Mouse (Mus musculus): ENCODE data around the gene Stra8.

Gene Stra8

GRCm38 (mm10) chr6:34919956-34920355 lies at the start of gene Stra8:
TSS of gene Stra8 (plus strand) at chr6:34920163.
- no peak for DNase-seq (ENCODE audit: low read depth)

DNA sequence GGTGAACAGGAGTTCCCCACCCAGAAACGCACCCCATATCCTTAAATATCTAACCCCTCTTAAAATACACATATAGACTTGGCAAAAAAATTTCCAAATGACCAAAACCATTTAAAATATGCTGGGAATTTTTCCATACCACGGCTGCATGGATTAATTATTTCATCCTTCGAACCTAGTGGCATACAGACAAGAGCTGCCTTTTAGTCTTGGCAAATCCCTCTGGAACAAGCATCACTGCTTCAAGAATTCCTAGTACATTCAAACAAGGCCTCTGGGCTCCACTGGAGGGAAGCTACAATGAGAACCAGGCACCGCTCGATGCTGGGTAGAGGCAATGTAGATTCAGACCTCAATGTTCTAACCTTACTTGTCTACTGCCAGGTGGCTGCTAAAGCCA lies 49.2 kb upstream of the Stra8 start:
- no peak for DNase-seq (ENCODE audit: low read depth)

DNA sequence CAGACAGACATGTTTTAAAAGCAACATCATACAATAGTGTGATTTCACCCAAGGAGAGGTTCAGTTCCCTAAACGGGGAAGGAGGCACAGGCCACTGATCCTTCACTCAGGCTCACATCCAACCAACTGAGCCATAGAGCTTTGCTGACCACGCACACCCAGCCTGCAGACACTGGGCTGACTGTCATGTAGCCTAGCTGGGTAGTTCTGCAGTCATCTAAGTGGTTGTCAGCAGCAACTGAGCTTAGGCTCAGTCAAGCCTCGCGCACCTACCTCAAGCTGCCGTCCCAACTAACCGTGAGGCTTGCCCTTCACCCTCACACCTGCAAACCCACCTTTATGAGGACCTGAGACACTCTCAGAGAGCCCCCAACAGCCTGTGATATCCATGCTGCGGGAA lies 48.0 kb upstream of the Stra8 start:
- peak; percentile 26 for DNase-seq (ENCODE audit: low read depth)

DNA sequence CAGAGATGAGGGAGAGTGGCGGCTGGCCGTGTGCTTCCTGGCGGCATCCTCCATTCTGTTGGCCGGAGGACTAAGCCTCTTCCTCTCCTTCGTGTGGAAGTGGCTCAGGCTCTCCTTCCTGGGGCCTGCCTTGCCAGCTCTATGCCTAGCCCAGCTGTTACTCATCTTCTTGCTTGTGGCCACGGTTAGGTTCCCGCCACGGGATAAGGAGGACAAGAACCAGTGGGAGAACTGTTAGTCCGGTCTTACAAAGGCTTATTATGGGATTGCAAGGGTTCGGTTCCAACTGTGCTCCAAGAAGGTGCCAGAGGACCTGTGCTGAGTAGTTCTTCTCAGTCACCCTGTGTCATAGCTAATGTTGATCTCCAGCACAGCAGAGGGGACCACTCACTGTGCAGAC lies 47.1 kb upstream of the Stra8 start:
- no peak for DNase-seq (ENCODE audit: low read depth)

DNA sequence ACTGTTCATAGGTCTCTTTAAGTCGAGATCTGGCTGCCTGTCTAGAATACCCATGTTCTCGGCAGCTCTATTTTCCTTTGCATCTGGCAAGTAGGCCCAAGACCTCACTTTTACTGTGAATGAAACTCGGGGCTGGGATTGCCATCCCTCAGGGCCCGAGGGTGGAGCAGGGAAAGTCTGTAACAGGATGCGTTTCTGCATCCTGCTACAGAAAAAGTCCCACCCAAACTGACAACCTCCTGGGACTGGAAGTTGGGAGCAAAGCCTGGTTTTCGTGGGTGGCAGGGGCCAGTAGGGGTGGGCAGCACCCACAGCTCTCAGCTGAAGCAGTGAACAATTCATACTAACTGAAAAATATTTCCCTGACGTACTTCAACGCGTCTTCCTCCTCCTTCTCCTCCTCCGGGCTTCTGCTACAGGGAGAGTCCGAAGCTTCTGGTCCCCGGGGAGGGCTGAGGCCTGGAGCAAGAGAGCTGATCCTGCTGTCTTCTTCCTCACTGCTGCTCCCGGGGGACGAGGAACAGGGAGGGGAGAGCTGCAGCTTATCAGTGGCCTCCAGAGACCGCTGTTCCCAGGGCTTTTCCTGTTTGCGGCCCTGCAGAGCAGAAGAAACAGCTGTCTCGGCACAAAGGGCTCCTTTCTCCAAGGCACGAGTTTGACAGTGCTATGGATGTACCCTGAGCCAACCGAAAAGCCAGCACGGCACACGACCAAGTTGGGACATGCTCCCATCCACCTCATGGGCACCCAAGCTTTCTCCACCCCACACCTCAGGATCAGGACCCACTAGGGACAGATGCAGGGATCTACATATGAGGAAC lies 45.7 kb upstream of the Stra8 start:
- DNase-seq (ENCODE audit: low read depth) = peak; percentile 90

- peak; percentile 84 for DNase-seq (ENCODE audit: low read depth)
Observed at GRCm38 (mm10) chr6:34875268-34875761, 44.6 kb upstream of the Stra8 start.

DNA sequence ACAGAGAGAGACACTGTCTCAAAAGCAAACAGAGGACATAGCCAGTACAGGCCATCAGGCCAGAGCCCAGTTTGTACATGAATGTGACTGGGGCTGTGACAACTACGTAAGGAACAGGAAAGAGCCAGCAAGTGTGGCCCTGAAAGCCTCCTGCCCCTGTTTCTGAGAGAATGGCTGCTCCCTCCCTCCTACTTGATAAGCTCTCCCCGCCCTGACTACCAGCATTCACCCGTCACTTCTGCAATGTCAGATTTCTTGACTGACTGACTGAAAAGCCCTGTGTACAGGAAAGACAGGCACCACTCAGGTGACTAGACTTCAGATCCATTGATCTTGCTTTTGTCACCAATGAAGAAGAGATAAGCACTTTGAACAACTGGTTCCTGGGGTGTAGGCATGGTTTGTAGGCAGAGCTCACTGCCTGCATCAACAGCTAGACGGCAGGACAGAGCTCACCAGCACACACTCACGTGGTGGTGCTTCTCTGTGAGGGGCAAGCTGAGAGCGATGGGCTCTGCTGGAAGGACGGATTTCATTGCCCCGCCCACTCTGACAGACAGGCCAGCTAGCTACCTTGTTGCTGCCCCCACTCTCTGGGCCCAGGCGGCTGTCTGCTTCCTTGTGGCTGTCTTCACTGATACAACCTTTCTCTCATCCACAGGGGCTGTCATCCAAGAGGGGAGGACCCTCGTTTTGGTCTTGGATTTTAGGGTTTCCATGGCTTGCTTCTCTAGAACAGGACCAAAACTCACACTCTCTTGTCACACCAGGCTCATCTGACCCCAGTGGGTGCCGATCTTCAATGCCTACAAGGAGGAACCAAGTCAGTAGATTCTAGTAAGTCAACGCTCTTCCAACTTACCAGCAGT lies 43.8 kb upstream of the Stra8 start:
- peak; percentile 87 for DNase-seq (ENCODE audit: low read depth)

- peak; percentile 71 for DNase-seq (ENCODE audit: low read depth)
Observed at GRCm38 (mm10) chr6:34876835-34877156, 43.2 kb upstream of the Stra8 start.

GRCm38 (mm10) chr6:34877509-34878321 lies 42.2 kb upstream of the Stra8 start, which contains the start of gene Cyren:
TSS of gene Cyren (minus strand) at chr6:34878060.
- peak; percentile 94 for DNase-seq (ENCODE audit: low read depth)

DNA sequence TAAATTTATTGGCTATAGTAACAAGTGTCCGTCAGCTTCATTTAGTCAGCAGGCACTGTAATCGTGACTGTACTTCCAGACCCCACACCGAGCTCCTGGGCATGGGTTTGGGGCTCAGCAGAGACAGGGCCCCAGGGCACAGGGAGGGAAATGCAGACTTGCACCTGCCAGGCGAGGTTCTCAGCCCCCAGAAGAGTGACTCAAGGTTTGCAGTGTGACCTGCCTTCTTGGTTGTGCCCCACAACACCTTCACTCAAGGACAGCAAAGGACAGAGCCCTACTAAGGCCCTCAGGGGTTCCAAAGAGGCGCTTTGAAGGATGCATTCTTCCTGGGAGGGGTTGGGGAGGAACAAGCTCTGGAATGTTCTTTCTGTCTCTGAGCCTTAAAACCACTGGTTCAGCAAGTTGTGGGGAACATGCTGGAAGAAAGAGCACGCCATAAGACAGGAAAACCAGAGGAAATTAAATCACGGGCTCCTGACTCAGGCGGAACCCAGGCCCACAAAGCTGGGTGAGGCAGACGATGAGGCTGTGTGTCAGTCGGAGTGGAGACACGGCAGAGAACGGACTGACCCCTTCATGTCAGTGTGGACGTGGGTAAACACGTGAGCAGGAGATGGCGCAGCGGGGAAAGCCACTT lies 40.7 kb upstream of the Stra8 start:
- DNase-seq (ENCODE audit: low read depth) = no peak

GRCm38 (mm10) chr6:34879911-34880475 lies 40.0 kb upstream of the Stra8 start:
- peak; percentile 64 for DNase-seq (ENCODE audit: low read depth)

DNA sequence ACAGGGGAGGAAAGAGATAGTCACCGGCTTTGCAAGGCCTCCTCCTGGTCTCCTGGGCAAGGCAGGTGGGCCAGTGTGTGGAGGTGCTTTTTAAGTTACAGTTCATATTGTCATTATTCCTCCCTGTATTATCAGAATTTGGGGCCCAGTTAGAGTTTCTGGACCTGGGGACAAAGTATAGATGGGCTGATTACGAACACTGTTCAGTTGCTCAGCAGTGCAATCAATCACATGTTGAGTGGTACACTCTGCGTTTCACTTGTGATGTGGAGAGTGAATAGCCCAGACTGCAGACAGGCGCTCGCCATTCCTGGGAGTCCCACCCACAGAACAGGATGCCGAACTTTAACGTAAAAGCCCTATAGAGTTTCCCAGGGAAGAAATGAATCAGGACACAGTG lies 35.2 kb upstream of the Stra8 start:
- no peak for DNase-seq (ENCODE audit: low read depth)

GRCm38 (mm10) chr6:34887131-34887850 lies 32.7 kb upstream of the Stra8 start:
- no peak for DNase-seq (ENCODE audit: low read depth)

- DNase-seq (ENCODE audit: low read depth) = no peak
Observed at GRCm38 (mm10) chr6:34889185-34889584, 30.8 kb upstream of the Stra8 start.

GRCm38 (mm10) chr6:34895569-34895968 lies 24.4 kb upstream of the Stra8 start:
- no peak for DNase-seq (ENCODE audit: low read depth)

- DNase-seq (ENCODE audit: low read depth) = no peak
Observed at GRCm38 (mm10) chr6:34896168-34896780, 23.7 kb upstream of the Stra8 start.

DNA sequence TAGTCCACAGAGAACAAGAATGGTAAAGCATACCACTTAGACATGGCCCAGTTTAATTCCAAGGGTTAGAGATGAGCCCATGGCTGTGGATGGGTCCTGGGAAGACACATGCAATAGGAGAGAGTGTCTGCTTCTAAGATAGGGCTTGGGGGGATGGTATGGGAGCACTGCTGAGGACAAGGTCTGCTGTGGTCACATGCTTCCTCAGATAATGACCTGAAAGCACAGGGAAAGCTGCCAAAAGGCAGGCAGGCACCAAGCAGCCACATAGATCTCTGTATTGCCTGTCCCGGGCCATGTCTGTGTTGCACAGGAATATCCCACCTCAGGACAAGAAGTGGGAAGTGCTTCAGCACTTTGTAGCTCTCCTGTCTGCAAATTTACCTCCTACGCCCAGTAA lies 20.8 kb upstream of the Stra8 start:
- no peak for DNase-seq (ENCODE audit: low read depth)

- no peak for DNase-seq (ENCODE audit: low read depth)
Observed at GRCm38 (mm10) chr6:34900990-34901389, 19.0 kb upstream of the Stra8 start.

GRCm38 (mm10) chr6:34901911-34902444 lies 18.0 kb upstream of the Stra8 start:
- DNase-seq (ENCODE audit: low read depth) = no peak

DNA sequence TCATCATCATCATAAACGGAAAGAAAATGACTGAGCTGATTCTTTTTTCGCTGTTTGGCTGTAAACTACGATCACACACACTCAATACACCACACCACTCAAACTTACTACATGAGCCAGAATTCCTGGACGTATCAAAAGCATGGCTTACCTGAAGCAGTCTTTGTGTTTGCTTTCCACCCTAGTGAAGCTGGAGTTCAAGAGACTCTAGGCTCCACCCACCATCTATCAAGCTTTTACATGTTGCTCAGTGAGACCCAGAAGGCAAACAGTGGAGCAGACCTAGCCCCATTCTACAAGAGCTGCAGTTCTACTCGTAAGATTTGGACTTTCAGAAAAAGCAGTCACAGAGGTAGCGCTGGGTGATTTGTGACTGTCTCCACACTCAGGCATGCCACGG lies 17.4 kb upstream of the Stra8 start:
- DNase-seq (ENCODE audit: low read depth) = no peak
